11 mouse cellular contexts compared by ENCODE assay signal in genomic region chr4:129511413-129512096, GRCm38 (mm10). TPM values are rescaled to one million over a fixed set of nuclear protein-coding genes. Genes with fewer than 3 reads are reported as not detected.
A peak's percentile ranks its signal among the peaks of the same experiment; 100 is the strongest.
DNase-seq lines count a peak whose midpoint lies in the region; ATAC-seq lines count a peak whose summit lies in the region.
"Had no signal": no experiment of that assay in that cellular context is flagged by ENCODE, and none has a peak within 500 bp of the region (broad histone marks: within the 10 kb centered on the region; RNA-seq: fewer than 3 reads in every experiment).

No protein-coding gene starts in this region.

- peak; percentile 57 for DNase-seq in embryo, embryonic 10.5 days (ENCODE audit: low spot score)
- no peak for DNase-seq in embryo, embryonic 10 days (ENCODE audit: low spot score)
- peak; percentile 45 for DNase-seq in midbrain, embryonic 10.5 days (ENCODE audit: low spot score)
- peak; percentile 60 for DNase-seq in testis, postnatal 14 days (ENCODE audit: low spot score)
- no peak for DNase-seq in cerebellum, postnatal 10 days
- DNase-seq: adrenal gland, adult 2 months; cerebellum, adult 18-20 months had no signal

- WGBS in midbrain, embryonic 10.5 days: 13% methylated on average over 6 of the region's 6 CpGs
- 10% methylated on average over 6 of the region's 6 CpGs for WGBS in midbrain, embryonic 15.5 days
- WGBS in limb, embryonic 13.5 days: 62% methylated on average over 6 of the region's 6 CpGs
- 58% methylated on average over 6 of the region's 6 CpGs for WGBS in liver, embryonic 12.5 days (ENCODE audit: insufficient replicate concordance)

- no peaks in the 10 kb centered on the region for H3K9me3 ChIP-seq in midbrain, embryonic 10.5 days (replicated peaks)
- no peaks in the 10 kb centered on the region for H3K9me3 ChIP-seq in midbrain, embryonic 15.5 days
- no peaks in the 10 kb centered on the region for H3K9me3 ChIP-seq in limb, embryonic 13.5 days
- H3K9me3 ChIP-seq in liver, embryonic 12.5 days (replicated peaks): no peaks in the 10 kb centered on the region

- H3K27me3 ChIP-seq in midbrain, embryonic 10.5 days (ENCODE audit: low read depth, poor library complexity, severe bottlenecking): no peaks in the 10 kb centered on the region
- H3K27me3 ChIP-seq in midbrain, embryonic 15.5 days (replicated peaks): no peaks in the 10 kb centered on the region
- H3K27me3 ChIP-seq in limb, embryonic 13.5 days: no peaks in the 10 kb centered on the region
- peaks cover 59% of the 10 kb centered on the region for H3K27me3 ChIP-seq in liver, embryonic 12.5 days (replicated peaks)

- H3K4me1 ChIP-seq in midbrain, embryonic 10.5 days: peaks cover 63% of the 10 kb centered on the region
- peaks cover 43% of the 10 kb centered on the region for H3K4me1 ChIP-seq in midbrain, embryonic 15.5 days
- H3K4me1 ChIP-seq in limb, embryonic 13.5 days: peaks cover 32% of the 10 kb centered on the region
- H3K4me1 ChIP-seq in liver, embryonic 12.5 days: peaks cover 42% of the 10 kb centered on the region

- H3K4me3 ChIP-seq in midbrain, embryonic 10.5 days: peak overlapping the region; percentile 30
- H3K4me3 ChIP-seq in midbrain, embryonic 15.5 days: no peak overlapping the region
- H3K4me3 ChIP-seq in limb, embryonic 13.5 days: no peak overlapping the region
- H3K4me3 ChIP-seq in liver, embryonic 12.5 days: no peak overlapping the region

- peak overlapping the region; percentile 100 for H3K27ac ChIP-seq in midbrain, embryonic 10.5 days (replicated peaks)
- no peak overlapping the region for H3K27ac ChIP-seq in midbrain, embryonic 15.5 days
- H3K27ac ChIP-seq in limb, embryonic 13.5 days: peak overlapping the region; percentile 22; the same call in 1 of the 2 replicates
- no peak overlapping the region for H3K27ac ChIP-seq in liver, embryonic 12.5 days
- H3K27ac ChIP-seq: liver, embryonic 14.5 days had no signal

- no peak for ATAC-seq in midbrain, embryonic 15.5 days (replicated peaks)
- ATAC-seq in limb, embryonic 13.5 days (ENCODE audit: low FRiP score, low read depth): no peak
- ATAC-seq in liver, embryonic 12.5 days: no peak

- H3K4me2 ChIP-seq in midbrain, embryonic 15.5 days: no peak overlapping the region
- no peak overlapping the region for H3K4me2 ChIP-seq in limb, embryonic 13.5 days (replicated peaks)
- no peak overlapping the region for H3K4me2 ChIP-seq in liver, embryonic 12.5 days

- H3K36me3 ChIP-seq in midbrain, embryonic 10.5 days: peaks cover 24% of the 10 kb centered on the region
- H3K36me3 ChIP-seq in midbrain, embryonic 15.5 days (replicated peaks): peaks cover 2% of the 10 kb centered on the region
- peaks cover 14% of the 10 kb centered on the region for H3K36me3 ChIP-seq in limb, embryonic 13.5 days
- H3K36me3 ChIP-seq in liver, embryonic 12.5 days: peaks cover 18% of the 10 kb centered on the region

- H3K9ac ChIP-seq in midbrain, embryonic 15.5 days: no peak overlapping the region
- no peak overlapping the region for H3K9ac ChIP-seq in limb, embryonic 13.5 days
- no peak overlapping the region for H3K9ac ChIP-seq in liver, embryonic 12.5 days
- H3K9ac ChIP-seq: liver, embryonic 14.5 days had no signal

RNA-seq across cellular contexts. Expression of gene Marcksl1, which starts 1.8 kb away (rescaled TPM):
- 1,603 and 1,647 TPM in 2 replicates for polyA plus RNA-seq in midbrain, embryonic 10.5 days (2016; fragmentation: Nextera tagmentation; extraction: Ambion mirVana)
- polyA plus RNA-seq in midbrain, embryonic 15.5 days (2015; fragmentation: Nextera tagmentation; extraction: Ambion mirVana): 1,751 and 1,836 TPM in 2 replicates
- polyA plus RNA-seq in limb, embryonic 13.5 days (2015; fragmentation: Nextera tagmentation; extraction: Ambion mirVana): 957 and 1,008 TPM in 2 replicates
- polyA plus RNA-seq in liver, embryonic 12.5 days (2016; fragmentation: Nextera tagmentation; extraction: Ambion mirVana): 192 and 195 TPM in 2 replicates

RNA-seq across cellular contexts. Expression of gene Fam229a, which starts 20.6 kb away (rescaled TPM):
- not detected in 2 replicates for polyA plus RNA-seq in midbrain, embryonic 10.5 days (2016; fragmentation: Nextera tagmentation; extraction: Ambion mirVana)
- 0.56 TPM in 1 of 2 replicates, not detected in the other for polyA plus RNA-seq in midbrain, embryonic 15.5 days (2015; fragmentation: Nextera tagmentation; extraction: Ambion mirVana)
- polyA plus RNA-seq in limb, embryonic 13.5 days (2015; fragmentation: Nextera tagmentation; extraction: Ambion mirVana): not detected in 2 replicates
- polyA plus RNA-seq in liver, embryonic 12.5 days (2016; fragmentation: Nextera tagmentation; extraction: Ambion mirVana): not detected in 2 replicates

RNA-seq across cellular contexts. Expression of gene Tssk3, which starts 20.7 kb away (rescaled TPM):
- polyA plus RNA-seq in midbrain, embryonic 10.5 days (2016; fragmentation: Nextera tagmentation; extraction: Ambion mirVana): not detected in 2 replicates
- 0.49 and 0.52 TPM in 2 replicates for polyA plus RNA-seq in midbrain, embryonic 15.5 days (2015; fragmentation: Nextera tagmentation; extraction: Ambion mirVana)
- polyA plus RNA-seq in limb, embryonic 13.5 days (2015; fragmentation: Nextera tagmentation; extraction: Ambion mirVana): not detected in 2 replicates
- polyA plus RNA-seq in liver, embryonic 12.5 days (2016; fragmentation: Nextera tagmentation; extraction: Ambion mirVana): not detected in 2 replicates
- polyA plus RNA-seq: adrenal gland, adult 2 months; liver, embryonic 14.5 days had no signal

RNA-seq across cellular contexts. Expression of gene Hdac1, which starts 31.0 kb away (rescaled TPM):
- polyA plus RNA-seq in midbrain, embryonic 10.5 days (2016; fragmentation: Nextera tagmentation; extraction: Ambion mirVana): 276 and 278 TPM in 2 replicates
- 86.1 and 99.3 TPM in 2 replicates for polyA plus RNA-seq in midbrain, embryonic 15.5 days (2015; fragmentation: Nextera tagmentation; extraction: Ambion mirVana)
- 244 and 251 TPM in 2 replicates for polyA plus RNA-seq in limb, embryonic 13.5 days (2015; fragmentation: Nextera tagmentation; extraction: Ambion mirVana)
- polyA plus RNA-seq in liver, embryonic 12.5 days (2016; fragmentation: Nextera tagmentation; extraction: Ambion mirVana): 140 and 145 TPM in 2 replicates

RNA-seq across cellular contexts. Expression of gene Bsdc1, which starts 50.2 kb away (rescaled TPM):
- polyA plus RNA-seq in midbrain, embryonic 10.5 days (2016; fragmentation: Nextera tagmentation; extraction: Ambion mirVana): 20.2 and 25.0 TPM in 2 replicates
- polyA plus RNA-seq in midbrain, embryonic 15.5 days (2015; fragmentation: Nextera tagmentation; extraction: Ambion mirVana): 38.6 and 39.9 TPM in 2 replicates
- polyA plus RNA-seq in limb, embryonic 13.5 days (2015; fragmentation: Nextera tagmentation; extraction: Ambion mirVana): 27.9 and 30.3 TPM in 2 replicates
- 36.7 and 37.4 TPM in 2 replicates for polyA plus RNA-seq in liver, embryonic 12.5 days (2016; fragmentation: Nextera tagmentation; extraction: Ambion mirVana)

Comparison
In these comparisons a context has a peak if more than half of its experiments do, and no peak if none do; other contexts are left out.
1. DNase-seq: peak in embryo, embryonic 10.5 days (single experiment), midbrain, embryonic 10.5 days (single experiment) and testis, postnatal 14 days (single experiment); none in embryo, embryonic 10 days (single experiment) and cerebellum, postnatal 10 days (0 of 2).
2. H3K27ac ChIP-seq: peak in midbrain, embryonic 10.5 days (single experiment) and limb, embryonic 13.5 days (single experiment); none in midbrain, embryonic 15.5 days (single experiment) and liver, embryonic 12.5 days (single experiment).